Mouse (Mus musculus) liver, embryonic 14.5 days (tissue): ENCODE results near the gene Slc41a3. TPM values are rescaled to one million over a fixed set of nuclear protein-coding genes. Genes with fewer than 3 reads are reported as not detected.
A peak's percentile ranks its signal among the peaks of the same experiment; 100 is the strongest.

Source experiments
- ATAC-seq: fragments of 200-750 bp; cut with Nextera tagmentation; 2 replicates; pipeline ENCODE4 v1.8.0; 2017; ENCODE audit warnings: moderate number of reproducible peaks, mild to moderate bottlenecking, moderate library complexity; ENCODE audit not compliant: insufficient read depth
- DNase-seq, 3 experiments: peaks; one replicate each; pipeline ENCODE4 v3.0.0-alpha.2; 2012 to 2013; ENCODE audit warnings: low read depth in 3 of 3, low spot score in 3 of 3
- H3K27ac ChIP-seq: fragments of 300-500 bp; sonication (generic); 2 replicates; pipeline ENCODE4 v1.5.1; 2014; ENCODE audit warnings: moderate library complexity, mild to moderate bottlenecking, control low read depth, inconsistent platforms
- H3K27me3 ChIP-seq: fragments of 300-500 bp; sonication (generic); 2 replicates; pipeline ENCODE4 v1.6.1; 2014; ENCODE audit warnings: mild to moderate bottlenecking, low read length, moderate library complexity; ENCODE audit not compliant: control insufficient read depth, insufficient read depth
- H3K36me3 ChIP-seq: fragments of 300-500 bp; sonication (generic); replicated peaks from 2 replicates; pipeline ENCODE4 v1.6.1; 2014; ENCODE audit warnings: low read depth; ENCODE audit not compliant: control insufficient read depth, insufficient read depth
- H3K4me1 ChIP-seq, 2 experiments: fragments of 200-500 bp in 1 of 2; fragments of 300-500 bp in 1 of 2; sonication (generic) in 1 of 2; replicated peaks; 2 replicates each; pipeline ENCODE4 v1.6.1; 2012 to 2014; ENCODE audit warnings: antibody characterized with exemption in 1 of 2, inconsistent platforms in 1 of 2, low read length in 1 of 2; ENCODE audit not compliant: control insufficient read depth in 2 of 2, insufficient read depth in 2 of 2
- H3K4me2 ChIP-seq: fragments of 300-500 bp; sonication (generic); 2 replicates; pipeline ENCODE4 v1.6.1; 2014; ENCODE audit warnings: low read depth, mild to moderate bottlenecking, control low read depth, moderate library complexity
- H3K4me3 ChIP-seq, 2 experiments: fragments of 200-500 bp in 1 of 2; fragments of 300-500 bp in 1 of 2; sonication (generic) in 1 of 2; 2 replicates each; pipeline ENCODE4 v1.5.1; 2012 to 2014; ENCODE audit warnings: low read depth in 2 of 2, low read length in 2 of 2, mild to moderate bottlenecking in 2 of 2, control low read depth in 1 of 2, inconsistent platforms in 1 of 2, moderate library complexity in 1 of 2; ENCODE audit not compliant: insufficient read depth in 1 of 2
- H3K9ac ChIP-seq: fragments of 300-500 bp; sonication (generic); replicated peaks from 2 replicates; pipeline ENCODE4 v1.6.1; 2014; ENCODE audit warnings: mild to moderate bottlenecking, control low read depth, moderate library complexity
- H3K9me3 ChIP-seq: fragments of 300-500 bp; sonication (generic); 2 replicates; pipeline ENCODE4 v1.6.1; 2016; ENCODE audit warnings: low read length, mixed read lengths; ENCODE audit not compliant: control insufficient read depth
- CTCF ChIP-seq: IDR thresholded peaks from 2 replicates; pipeline ENCODE4 v1.5.1; 2016; ENCODE audit warnings: antibody characterized with exemption, low read depth, control low read depth
- EP300 ChIP-seq: IDR thresholded peaks from 2 replicates; pipeline ENCODE4 v1.6.1; 2016; ENCODE audit warnings: antibody characterized with exemption, low read depth
- WGBS: fragments of 180-500 bp; shearing (Covaris S2); extraction: QIAGEN DNeasy Blood & Tissue Kit; methylation state at CpG from one replicate; pipeline ENCODE4 v1.1.7; 2014; ENCODE audit not compliant: insufficient replicate concordance; 5-methylcytosine and 5-hydroxymethylcytosine counted together
- polyA plus RNA-seq, 2 experiments: library from polyadenylated mRNA; depleted of rRNA in 1 of 2; stranded (reverse) in 1 of 2; unstranded in 1 of 2; fragments of >200 nt; fragmentation: Nextera tagmentation in 1 of 2; extraction: Ambion mirVana in 1 of 2; gene quantifications; 2 replicates each; pipeline versions ENCODE4 v1.2.1 to v1.2.3; 2012 to 2014

The Slc41a3 gene
- polyA plus RNA-seq, 2 experiments = 23.5 to 27.6 TPM

DNA sequence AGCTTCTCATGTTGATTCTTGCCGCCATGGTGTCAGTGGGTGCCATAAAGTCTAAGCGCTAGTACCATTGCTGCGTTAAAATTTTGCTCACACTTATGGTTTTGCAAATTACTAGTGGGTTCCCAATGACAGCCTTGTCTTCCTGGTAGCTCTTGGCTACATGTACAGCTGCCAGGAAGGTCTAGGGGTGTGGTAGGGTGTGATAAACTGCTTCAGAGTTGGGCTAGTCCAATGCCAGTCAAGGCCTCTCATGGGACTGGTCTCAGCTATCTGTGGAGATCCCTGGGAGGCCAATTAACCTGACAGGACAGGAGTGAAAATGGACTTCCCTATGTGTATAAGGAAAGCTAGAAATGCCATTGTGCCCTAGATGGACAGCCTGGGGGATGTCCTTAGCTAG, 2.2 kb upstream of the Slc41a3 start:
- Histone ChIP-seq H3K27ac (no peak overlapping the region), H3K4me3 (no peak overlapping the region), H3K27me3 (no peaks in the 10 kb centered on the region), H3K4me2 (no peak overlapping the region), H3K9me3 (no peaks in the 10 kb centered on the region), H3K4me1 (peaks cover 27% of the 10 kb centered on the region in 2 experiments), H3K9ac (no peak overlapping the region), H3K36me3 (no peaks in the 10 kb centered on the region)
- ATAC-seq (no peak), DNase-seq (no peak)
- WGBS = 74% methylated on average over 3 of the region's 3 CpGs
- no peak for TF ChIP-seq EP300
- TF ChIP-seq CTCF = no peak

DNA sequence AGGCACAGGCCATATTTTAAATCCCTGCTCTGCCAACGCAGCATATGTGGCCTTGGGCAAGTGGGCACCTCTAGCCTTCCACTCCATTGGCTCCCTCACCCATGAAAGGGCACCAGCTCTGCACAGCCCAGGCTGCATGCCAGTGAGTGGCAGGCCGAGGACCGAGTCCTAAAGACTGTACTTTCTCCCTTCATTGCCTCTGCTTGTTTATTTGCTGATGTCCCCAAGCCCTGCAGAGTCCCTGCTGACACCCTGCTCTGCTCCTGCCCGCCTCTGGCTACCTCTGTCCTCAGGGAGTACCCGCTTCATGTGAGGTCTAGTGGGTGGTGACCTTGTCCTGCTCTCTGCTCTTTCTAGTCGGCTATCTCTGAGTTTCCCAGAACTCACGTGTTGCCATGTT, 1.4 kb upstream of the Slc41a3 start:
- Histone ChIP-seq H3K27ac (no peak overlapping the region), H3K36me3 (no peaks in the 10 kb centered on the region), H3K27me3 (no peaks in the 10 kb centered on the region), H3K9me3 (no peaks in the 10 kb centered on the region), H3K4me1 (peaks cover 32 to 36% of the 10 kb centered on the region in 2 experiments), H3K4me2 (no peak overlapping the region), H3K9ac (no peak overlapping the region), H3K4me3 (no peak overlapping the region)
- TF ChIP-seq EP300 (no peak), CTCF (no peak)
- 53% methylated on average over 7 of the region's 7 CpGs for WGBS
- DNase-seq = no peak
- no peak for ATAC-seq

- no peak overlapping the region for H3K27ac ChIP-seq
These were observed 395 bp upstream of the Slc41a3 start for GRCm38 (mm10) chr6:90604130-90604529.

DNA sequence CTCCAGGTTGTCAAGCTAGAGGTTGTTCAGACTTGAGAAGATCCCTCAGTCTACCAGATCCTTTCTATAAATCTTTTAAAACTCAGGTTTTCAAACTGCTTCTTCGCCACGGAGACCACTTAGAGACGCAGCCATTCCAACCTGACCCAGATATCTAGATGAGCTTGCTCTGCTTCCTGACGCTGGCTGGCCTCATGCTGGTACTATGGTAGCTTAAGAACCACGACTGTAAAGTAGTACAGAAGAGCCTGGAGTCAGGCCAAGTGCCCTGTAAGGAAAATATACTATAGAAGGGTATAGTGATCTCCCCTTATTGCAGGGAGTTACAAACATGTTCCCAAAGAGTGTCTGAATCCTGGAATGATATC, 757 bp downstream of the Slc41a3 start:
- no peaks in the 10 kb centered on the region for H3K36me3 ChIP-seq
- DNase-seq (no peak), ATAC-seq (no peak)
- 8% methylated on average over 5 of the region's 5 CpGs for WGBS
- H3K9ac ChIP-seq = peak overlapping the region; percentile 71
- peak overlapping the region; percentile 74 for H3K4me2 ChIP-seq
- H3K27me3 ChIP-seq = no peaks in the 10 kb centered on the region
- H3K9me3 ChIP-seq = no peaks in the 10 kb centered on the region
- peak overlapping the region; percentile 12 for H3K27ac ChIP-seq
- TF ChIP-seq CTCF (no peak), EP300 (no peak)
- H3K4me1 ChIP-seq = peaks cover 49 to 57% of the 10 kb centered on the region in 2 experiments
- peak overlapping the region; percentile 71 to 81 for H3K4me3 ChIP-seq

More at GRCm38 (mm10) chr6:90604130-90604529, 395 bp upstream of the Slc41a3 start:
- H3K4me2 ChIP-seq = peak overlapping the region; percentile 74
- peak overlapping the region in 1 of 2 experiments; percentile 71; a peak in 2 of 4 replicates for H3K4me3 ChIP-seq
- DNase-seq (no peak), ATAC-seq (no peak; the same call in 1 of the 2 replicates)
- H3K9me3 ChIP-seq = no peaks in the 10 kb centered on the region
- no peak for TF ChIP-seq CTCF
- TF ChIP-seq EP300 = no peak
- no peak overlapping the region for H3K9ac ChIP-seq
- WGBS = 56% methylated on average over 3 of the region's 3 CpGs
- no peaks in the 10 kb centered on the region for H3K27me3 ChIP-seq
- H3K36me3 ChIP-seq = no peaks in the 10 kb centered on the region
- peaks cover 41 to 46% of the 10 kb centered on the region in 2 experiments for H3K4me1 ChIP-seq

- peaks cover 49 to 59% of the 10 kb centered on the region in 2 experiments for H3K4me1 ChIP-seq
- no peak overlapping the region; the same call in 1 of the 2 replicates for H3K9ac ChIP-seq
- no peaks in the 10 kb centered on the region for H3K9me3 ChIP-seq
- ATAC-seq (no peak), DNase-seq (peak; percentile 73 to 76 (median 76))
- peak; percentile 98 for TF ChIP-seq CTCF
- no peak for TF ChIP-seq EP300
- 21% methylated on average over 7 of the region's 7 CpGs for WGBS
- H3K4me3 ChIP-seq = no peak overlapping the region
- H3K27me3 ChIP-seq = no peaks in the 10 kb centered on the region
- peak overlapping the region; percentile 42 for H3K27ac ChIP-seq
- peak overlapping the region; percentile 43 for H3K4me2 ChIP-seq
- H3K36me3 ChIP-seq = no peaks in the 10 kb centered on the region
These were observed 2.0 kb downstream of the Slc41a3 start for GRCm38 (mm10) chr6:90606538-90606937.
